Mouse (Mus musculus) spleen, adult 2 months (tissue): ENCODE measurements around the gene Heg1.

Experiments used
- CTCF ChIP-seq: fragments of 200-500 bp; IDR thresholded peaks from 2 replicates; pipeline ENCODE4 v1.5.1; 2011; ENCODE audit warnings: mild to moderate bottlenecking, inconsistent platforms; ENCODE audit not compliant: insufficient read depth, insufficient read length, insufficient replicate concordance; ENCODE audit errors: extremely low read depth
- POLR2A ChIP-seq: fragments of 200-500 bp; IDR thresholded peaks from 2 replicates; pipeline ENCODE4 v1.6.1; 2011; ENCODE audit warnings: low read depth, low read length, inconsistent platforms

GRCm38 (mm10) chr16:33708031-33708430 lies 23.9 kb downstream of the Heg1 start:
- no peak for TF ChIP-seq POLR2A
- no peak for TF ChIP-seq CTCF
